Mouse (Mus musculus): ENCODE results near the gene Adam25. TPM values are rescaled to one million over a fixed set of nuclear protein-coding genes. Genes with fewer than 3 reads are reported as not detected.
"Not testable (repeated sequence)": the region's sequence is repeated elsewhere in the genome, so short reads cannot be mapped to it uniquely, and the experiment has no call there.

Gene Adam25
- not detected in 2 replicates for polyA plus RNA-seq (2015; fragmentation: Nextera tagmentation; extraction: Ambion mirVana)

DNA sequence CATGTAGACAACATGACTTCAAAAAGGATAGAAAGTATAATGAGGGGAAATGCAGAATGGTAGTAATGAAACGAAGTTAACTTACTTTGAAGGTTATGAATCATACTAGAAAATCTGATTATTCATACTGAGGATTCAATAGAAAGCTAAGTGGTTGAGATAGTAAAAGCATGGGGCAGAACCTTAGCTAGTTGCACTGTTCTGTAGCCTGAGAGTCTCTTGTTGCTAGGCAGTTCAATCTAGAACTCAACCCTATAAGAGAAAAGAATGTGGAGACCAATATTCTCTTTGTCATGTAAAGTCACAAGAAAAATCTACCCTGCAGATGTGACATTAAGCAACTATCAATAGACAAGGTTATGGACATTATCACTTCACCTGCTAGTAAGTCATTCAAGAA, at the start of gene Adam25:
Gene Adam25 (plus strand): TSS at position 301 of the 400 bp plus-strand sequence.
- WGBS: 53% methylated on average over 1 of the region's 1 CpGs
- not testable (repeated sequence) for H3K27me3 ChIP-seq (replicated peaks); H3K9me3 ChIP-seq; H3K4me1 ChIP-seq (replicated peaks); ATAC-seq; H3K4me3 ChIP-seq (replicated peaks); H3K27ac ChIP-seq; H3K9ac ChIP-seq; H3K4me2 ChIP-seq (replicated peaks); H3K36me3 ChIP-seq

DNA sequence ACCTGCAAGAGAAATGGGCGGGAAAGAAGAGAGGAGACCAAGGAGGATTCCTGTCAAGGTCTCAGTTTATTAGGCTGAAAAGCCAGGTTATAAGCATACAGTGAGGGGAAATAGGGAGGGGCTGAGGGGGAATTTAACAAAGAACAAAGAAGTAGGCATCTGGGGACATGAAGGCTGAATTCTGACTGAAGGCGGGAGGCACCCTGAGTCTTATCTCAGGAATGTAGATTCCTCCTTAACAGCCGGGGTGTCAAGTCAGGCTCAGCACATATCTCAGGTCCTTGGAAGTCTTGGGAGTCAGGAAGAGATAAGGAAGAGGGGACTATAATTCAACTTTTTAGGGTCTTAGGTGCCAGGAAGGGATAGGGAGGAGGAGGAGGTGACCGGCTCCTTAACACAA, 36.6 kb upstream of the Adam25 start:
- not testable (repeated sequence) for H3K9ac ChIP-seq; H3K9me3 ChIP-seq; H3K4me2 ChIP-seq (replicated peaks); H3K27ac ChIP-seq; H3K36me3 ChIP-seq; ATAC-seq; H3K4me1 ChIP-seq (replicated peaks); H3K27me3 ChIP-seq (replicated peaks); H3K4me3 ChIP-seq (replicated peaks)
- 81% methylated on average over 4 of the region's 4 CpGs for WGBS

DNA sequence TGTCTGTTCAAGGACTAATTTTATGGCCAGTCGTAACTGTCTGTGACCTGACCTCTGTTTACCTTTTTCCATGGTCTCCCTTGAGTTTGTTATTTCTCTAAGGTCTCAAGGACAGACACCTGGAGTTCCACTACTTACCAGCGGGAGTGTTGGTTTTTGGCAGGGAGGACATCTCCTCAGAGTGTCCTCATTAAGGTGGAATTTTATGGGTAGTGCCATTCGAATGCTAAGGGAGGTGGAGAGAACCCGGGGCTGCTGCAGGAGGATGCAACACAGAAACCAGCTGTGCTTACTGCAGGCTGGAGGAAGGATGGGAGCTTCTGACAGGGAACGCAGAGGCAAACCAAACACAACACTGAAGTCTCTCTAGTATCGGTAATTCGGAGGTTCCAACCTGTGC, 36.0 kb upstream of the Adam25 start:
- WGBS: 82% methylated on average over 7 of the region's 7 CpGs
- H3K27ac ChIP-seq: no peak overlapping the region
- no peaks in the 10 kb centered on the region for H3K36me3 ChIP-seq
- no peak overlapping the region for H3K9ac ChIP-seq
- H3K27me3 ChIP-seq (replicated peaks): no peaks in the 10 kb centered on the region
- no peaks in the 10 kb centered on the region for H3K4me1 ChIP-seq (replicated peaks)
- no peak for ATAC-seq
- no peaks in the 10 kb centered on the region for H3K9me3 ChIP-seq
- no peak overlapping the region for H3K4me3 ChIP-seq (replicated peaks)
- no peak overlapping the region for H3K4me2 ChIP-seq (replicated peaks)

DNA sequence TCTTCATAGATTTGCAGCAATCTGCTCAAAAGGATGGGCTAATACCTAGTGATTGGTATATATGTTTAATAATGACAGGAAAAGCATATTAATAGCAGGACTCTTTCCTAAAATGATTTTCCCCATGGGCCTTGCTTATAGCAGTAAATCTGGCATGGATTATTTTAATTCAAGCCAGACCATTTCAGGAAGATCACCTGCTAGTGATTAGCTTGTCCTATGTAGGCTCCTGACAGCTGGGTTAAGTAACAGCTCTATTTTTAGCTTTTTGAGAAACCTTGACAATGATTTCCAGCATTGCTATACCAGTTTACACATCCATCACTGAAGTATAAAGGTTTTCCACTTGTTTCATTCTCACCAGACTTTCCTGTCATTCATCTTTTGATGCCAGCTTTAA, 31.3 kb downstream of the Adam25 start:
- Histone ChIP-seq H3K36me3 (no peaks in the 10 kb centered on the region), H3K9me3 (no peaks in the 10 kb centered on the region), H3K9ac (no peak overlapping the region), H3K4me3 (replicated peaks) (no peak overlapping the region), H3K27me3 (replicated peaks) (no peaks in the 10 kb centered on the region), H3K4me1 (replicated peaks) (no peaks in the 10 kb centered on the region), H3K27ac (no peak overlapping the region), H3K4me2 (replicated peaks) (no peak overlapping the region)
- ATAC-seq: no peak

DNA sequence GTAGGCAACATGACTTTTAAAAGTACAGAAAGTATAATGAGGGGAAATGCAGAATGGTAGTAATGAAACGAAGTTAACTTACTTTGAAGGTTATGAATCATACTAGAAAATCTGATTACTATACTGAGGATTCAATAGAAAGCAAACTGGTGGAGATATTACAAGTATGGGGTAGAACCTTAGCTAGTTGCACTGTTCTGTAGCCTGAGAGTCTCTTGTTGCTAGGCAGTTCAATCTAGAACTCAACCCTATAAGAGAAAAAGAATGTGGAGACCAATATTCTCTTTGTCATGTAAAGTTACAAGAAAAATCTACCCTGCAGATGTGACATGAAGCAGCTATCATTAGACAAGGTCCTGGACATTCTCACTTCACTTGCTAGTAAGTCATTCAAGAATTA, 41.0 kb downstream of the Adam25 start, which contains the start of gene Adam20:
Gene Adam20 (plus strand): TSS at position 301 of the 400 bp plus-strand sequence.
- H3K4me1 ChIP-seq (replicated peaks); H3K36me3 ChIP-seq; H3K4me2 ChIP-seq (replicated peaks); ATAC-seq; H3K4me3 ChIP-seq (replicated peaks); H3K27ac ChIP-seq; H3K9ac ChIP-seq; H3K9me3 ChIP-seq; H3K27me3 ChIP-seq (replicated peaks): not testable (repeated sequence)
- 70% methylated on average over 1 of the region's 1 CpGs for WGBS

DNA sequence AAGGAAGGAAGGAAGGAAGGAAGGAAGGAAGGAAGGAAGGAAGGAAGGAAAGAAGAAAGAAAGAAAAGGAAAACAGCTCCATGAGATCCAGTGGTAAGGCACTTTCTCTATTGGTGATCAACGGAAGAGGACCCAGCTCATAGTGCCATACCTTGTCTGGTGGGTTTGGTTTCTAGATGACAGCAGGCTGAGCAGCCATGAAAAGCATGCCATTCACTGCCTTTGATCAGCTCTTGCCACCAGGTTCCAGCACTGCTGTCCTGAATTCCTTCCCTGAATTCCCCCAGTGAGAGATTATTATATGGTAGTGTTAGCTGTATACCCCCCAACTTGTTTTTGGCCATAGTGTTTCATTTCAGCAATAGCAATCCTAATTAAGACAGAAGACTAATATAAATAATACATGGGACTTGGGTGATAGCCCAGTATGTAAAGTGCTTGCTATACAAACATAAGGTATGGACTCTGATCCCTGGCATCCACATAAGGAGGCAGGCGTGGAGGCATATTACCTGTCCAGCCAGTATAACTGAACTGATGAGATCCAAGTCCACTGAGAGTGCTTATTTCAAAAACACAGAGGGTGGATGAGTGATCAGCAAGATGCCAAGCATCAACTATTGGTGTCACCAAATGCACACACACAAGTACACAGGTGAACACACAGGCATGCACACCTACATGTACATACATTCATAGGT, 51.5 kb downstream of the Adam25 start:
- ATAC-seq: peak; percentile 99
- no peaks in the 10 kb centered on the region for H3K4me1 ChIP-seq (replicated peaks)
- H3K4me2 ChIP-seq (replicated peaks): no peak overlapping the region
- H3K27ac ChIP-seq: no peak overlapping the region
- WGBS: 64% methylated on average over 2 of the region's 2 CpGs
- H3K9me3 ChIP-seq: no peaks in the 10 kb centered on the region
- no peak overlapping the region for H3K9ac ChIP-seq
- H3K27me3 ChIP-seq (replicated peaks): no peaks in the 10 kb centered on the region
- no peaks in the 10 kb centered on the region for H3K36me3 ChIP-seq
- no peak overlapping the region for H3K4me3 ChIP-seq (replicated peaks)

Other genes with a start within 250 kb of the Adam25 start
- gene Adam24, start 77.1 kb upstream of the Adam25 start, polyA plus RNA-seq (2015; fragmentation: Nextera tagmentation; extraction: Ambion mirVana): not detected in 2 replicates
- not detected in 2 replicates for gene Adam20, start 41.1 kb downstream of the Adam25 start, polyA plus RNA-seq (2015; fragmentation: Nextera tagmentation; extraction: Ambion mirVana)
- gene Adam39, start 70.8 kb downstream of the Adam25 start, polyA plus RNA-seq (2015; fragmentation: Nextera tagmentation; extraction: Ambion mirVana): not detected in 2 replicates